Mouse (Mus musculus): Measurements from ENCODE around the gene Arhgap24. TPM values are rescaled to one million over a fixed set of nuclear protein-coding genes. Genes with fewer than 3 reads are reported as not detected.

Gene Arhgap24
- total RNA-seq, 2 experiments from 2014 or later = 6.3 to 7.0 TPM

DNA sequence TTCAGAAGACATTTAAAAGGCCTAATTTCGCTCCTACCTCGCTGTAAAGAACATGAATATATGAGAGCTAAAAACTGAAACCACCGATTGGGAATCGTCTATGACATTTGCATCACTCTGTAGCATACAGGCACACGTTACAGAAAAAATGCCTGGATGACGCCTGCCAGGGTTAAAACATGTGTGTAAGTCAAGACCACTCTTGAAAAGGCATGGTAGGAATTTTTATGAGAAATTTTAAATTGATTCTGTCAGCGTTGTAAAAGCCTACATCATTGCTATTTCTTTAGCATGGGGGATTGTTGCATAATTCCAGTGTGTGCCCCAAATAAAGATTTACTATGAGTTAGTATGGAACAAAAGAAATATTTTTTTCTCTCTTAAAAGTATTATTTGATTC is 286.6 kb downstream of the Arhgap24 start:
- intact Hi-C loops (cut with DNase I) = no loop called here
- DNase-seq (ENCODE audit: low spot score in 2 of 2) = no peak

DNA sequence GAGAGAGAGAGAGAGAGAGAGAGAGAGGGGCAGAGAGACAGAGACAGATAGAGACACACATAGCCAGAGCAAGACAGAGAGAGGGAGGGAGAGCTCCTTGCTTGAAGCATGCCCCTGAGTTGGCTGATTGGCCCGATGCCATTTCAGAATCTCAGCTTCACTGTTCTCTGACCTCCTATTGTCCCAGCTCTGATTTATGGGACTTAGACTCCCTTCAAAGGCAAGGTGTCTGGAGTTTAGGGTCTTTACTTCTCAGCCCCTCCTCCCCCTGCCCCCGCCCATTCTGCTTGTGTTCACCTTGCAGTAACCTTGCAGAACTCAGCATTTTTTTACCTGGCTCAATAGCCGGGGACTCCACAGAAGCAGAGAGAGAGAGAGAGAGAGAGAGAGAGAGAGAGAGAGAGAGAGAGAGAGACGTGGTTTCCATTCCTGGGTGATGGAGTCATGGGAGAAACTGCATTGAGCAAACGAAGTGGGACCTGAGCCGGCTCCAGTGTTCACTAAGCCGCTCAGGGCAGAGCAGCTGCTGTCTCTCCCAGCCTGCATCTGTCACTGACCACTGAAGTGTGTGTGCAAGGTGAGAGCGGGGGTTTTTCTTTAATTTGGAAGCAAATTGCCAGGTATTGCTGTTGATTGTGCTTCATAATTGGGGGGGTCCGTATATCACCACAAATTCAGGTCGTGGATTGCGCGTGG is 287.3 kb downstream of the Arhgap24 start:
- intact Hi-C loops (cut with DNase I) = no loop called here
- DNase-seq (ENCODE audit: low spot score in 2 of 2) = no peak

DNA sequence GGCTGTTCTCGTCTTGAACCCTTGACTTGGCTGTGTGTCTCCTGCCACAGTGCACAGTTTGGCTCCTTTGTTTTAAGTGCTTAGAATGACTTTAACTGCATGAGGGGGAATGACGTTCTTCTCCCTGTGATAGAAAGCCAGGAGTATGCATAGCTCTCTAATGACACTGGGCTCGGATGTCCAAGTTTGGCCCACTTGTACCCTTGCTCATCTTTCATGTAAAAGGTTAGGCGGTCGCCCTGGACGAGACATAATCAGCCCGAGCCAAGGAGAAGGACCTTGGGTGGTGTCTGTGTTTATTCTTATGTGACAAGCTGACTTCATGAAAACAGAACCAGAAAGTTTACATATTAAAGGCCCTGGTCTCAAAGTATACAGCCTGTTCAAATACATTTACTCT is 289.4 kb downstream of the Arhgap24 start:
- intact Hi-C loops (cut with DNase I) = no loop called here
- no peak for DNase-seq (ENCODE audit: low spot score in 2 of 2)

DNA sequence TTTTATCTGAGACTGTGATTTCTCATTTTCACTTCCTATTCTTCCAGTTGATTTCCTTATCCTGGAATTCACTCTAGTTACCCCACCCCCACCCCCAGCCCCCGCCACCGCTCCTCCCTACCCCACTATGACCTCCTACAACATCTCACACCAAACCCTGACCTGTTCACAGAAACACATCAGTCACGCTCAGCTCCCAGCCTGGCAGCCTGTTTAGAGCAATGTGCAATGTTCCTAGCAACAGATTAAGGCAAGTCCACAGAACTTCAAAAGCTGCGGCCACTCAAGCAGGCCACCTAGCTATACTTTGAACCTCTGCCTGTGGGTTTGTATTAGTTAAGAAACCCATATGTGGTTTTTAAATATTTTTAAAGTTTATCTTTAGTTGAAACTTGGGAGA is 293.3 kb downstream of the Arhgap24 start:
- no peak for DNase-seq (ENCODE audit: low spot score in 2 of 2)
- intact Hi-C loops (cut with DNase I) = no loop called here

DNA sequence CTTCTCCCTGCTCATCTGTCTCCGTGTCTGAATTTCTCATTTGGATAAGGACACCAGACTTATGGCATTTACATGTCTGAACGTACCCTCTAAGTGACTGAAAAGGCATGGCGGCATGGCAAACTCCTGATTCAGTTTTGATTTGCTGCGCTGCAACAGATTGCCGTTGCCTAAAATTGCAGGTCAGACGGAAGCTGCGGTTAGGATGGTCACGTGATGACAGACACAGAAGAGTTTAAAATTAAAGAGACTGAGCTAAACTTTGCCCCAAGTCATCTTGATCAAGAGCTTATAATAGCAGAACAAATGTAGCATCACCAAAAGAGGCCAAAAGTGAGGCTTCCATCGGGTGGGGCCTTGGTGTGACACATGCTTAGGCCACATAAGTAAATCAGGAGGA is 296.1 kb downstream of the Arhgap24 start:
- no peak for DNase-seq (ENCODE audit: low spot score in 2 of 2)
- intact Hi-C loops (cut with DNase I) = no loop called here

DNA sequence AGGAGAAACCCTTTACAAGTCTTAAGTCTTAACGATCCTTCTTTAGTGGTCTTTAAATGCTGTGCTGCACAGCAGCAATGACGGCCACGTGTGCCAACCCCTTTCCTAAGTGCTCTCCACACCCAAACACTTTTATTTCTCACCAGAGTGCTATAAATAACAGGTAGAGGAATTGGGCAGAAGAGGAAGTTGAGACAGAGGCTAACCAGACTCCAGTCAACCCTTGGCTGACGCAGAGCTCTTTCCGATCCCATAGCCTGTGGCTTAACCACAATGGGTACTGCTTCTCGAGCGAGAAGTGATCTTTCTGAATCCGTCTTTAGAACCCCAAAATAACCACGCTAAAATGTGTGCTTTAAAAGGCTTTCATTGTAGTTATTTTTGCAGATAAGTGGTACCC is 296.7 kb downstream of the Arhgap24 start:
- intact Hi-C loops (cut with DNase I) = no loop called here
- DNase-seq (ENCODE audit: low spot score in 2 of 2) = peak in 1 of 2 experiments; percentile 19

DNA sequence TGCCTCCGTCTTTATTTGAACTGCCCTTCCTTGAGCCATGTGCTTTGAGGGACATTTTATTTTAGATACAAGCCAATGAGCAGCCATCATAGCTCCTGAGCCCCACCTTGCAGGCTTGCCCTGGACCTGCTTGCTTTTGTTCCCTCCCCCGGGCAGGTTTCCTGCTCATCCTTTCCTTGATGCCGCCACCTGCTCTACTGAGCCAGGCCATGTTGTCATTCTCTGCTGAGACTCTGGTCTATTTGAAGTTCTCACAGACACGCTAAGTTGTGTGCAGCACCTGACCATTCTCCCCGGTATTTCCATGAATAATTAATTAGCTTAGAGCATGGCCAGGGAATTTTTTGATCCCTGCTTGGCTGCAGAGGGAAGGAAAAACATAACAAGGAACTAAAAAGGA is 297.1 kb downstream of the Arhgap24 start:
- intact Hi-C loops (cut with DNase I) = no loop called here
- DNase-seq (ENCODE audit: low spot score in 2 of 2) = no peak

DNA sequence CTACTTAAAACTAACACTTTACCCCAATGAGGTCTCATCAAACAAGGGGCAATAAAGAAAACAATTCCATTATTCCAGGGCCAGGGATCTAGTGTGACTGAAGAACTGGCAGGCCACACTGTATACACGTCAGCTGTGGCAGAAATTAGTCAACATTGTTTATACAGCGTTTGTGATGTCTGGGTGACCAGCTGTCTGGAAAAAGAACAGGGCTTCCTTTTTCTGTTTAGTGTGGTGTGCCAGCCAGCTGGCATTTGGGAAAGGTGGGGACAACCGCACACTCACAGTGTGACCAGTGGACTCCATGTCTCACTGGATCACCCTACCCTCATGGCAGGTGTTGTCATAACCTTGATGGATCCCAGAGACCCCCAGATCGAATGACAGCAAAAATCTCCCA is 302.4 kb downstream of the Arhgap24 start:
- intact Hi-C loops (cut with DNase I) = no loop called here
- DNase-seq (ENCODE audit: low spot score in 2 of 2) = peak in 1 of 2 experiments; percentile 23

DNA sequence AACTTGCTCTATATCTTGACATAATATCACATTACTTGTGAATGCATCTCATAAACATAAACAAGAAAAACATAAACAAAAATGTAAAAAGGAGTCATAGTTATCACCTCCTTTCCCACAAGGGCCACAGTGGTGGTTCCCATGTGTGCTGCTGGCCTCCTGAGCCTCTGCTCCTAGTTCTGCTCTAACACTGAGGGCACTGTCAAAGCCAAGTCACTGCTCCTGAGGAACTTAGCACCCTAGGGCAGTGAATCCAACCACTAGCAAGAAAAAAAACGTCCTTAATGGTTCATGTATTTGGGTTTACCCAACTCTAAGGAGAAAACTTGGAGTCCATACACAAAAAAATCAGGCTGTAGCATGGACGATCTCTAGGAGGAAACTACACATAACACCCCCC is 304.9 kb downstream of the Arhgap24 start:
- intact Hi-C loops (cut with DNase I) = no loop called here
- DNase-seq (ENCODE audit: low spot score in 2 of 2) = no peak

DNA sequence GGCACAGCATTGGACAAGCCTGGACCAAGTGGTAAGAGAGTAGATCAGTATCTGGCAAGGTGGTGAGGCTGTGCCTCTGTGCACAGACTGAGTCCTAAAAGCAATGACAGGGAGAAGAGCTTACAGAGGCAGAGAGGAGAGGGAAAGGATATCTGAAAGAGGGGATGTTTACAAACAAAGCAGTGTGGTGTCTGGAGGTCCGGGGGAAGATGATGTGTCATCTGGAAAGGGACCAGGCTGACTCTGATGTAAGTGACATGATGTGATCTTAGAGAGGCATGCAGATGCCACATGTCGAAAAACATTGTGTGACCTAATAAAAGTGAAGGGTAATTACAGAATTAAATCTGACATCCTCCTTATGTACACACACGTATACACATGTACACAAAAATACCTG is 307.2 kb downstream of the Arhgap24 start:
- intact Hi-C loops (cut with DNase I) = no loop called here
- no peak for DNase-seq (ENCODE audit: low spot score in 2 of 2)

DNA sequence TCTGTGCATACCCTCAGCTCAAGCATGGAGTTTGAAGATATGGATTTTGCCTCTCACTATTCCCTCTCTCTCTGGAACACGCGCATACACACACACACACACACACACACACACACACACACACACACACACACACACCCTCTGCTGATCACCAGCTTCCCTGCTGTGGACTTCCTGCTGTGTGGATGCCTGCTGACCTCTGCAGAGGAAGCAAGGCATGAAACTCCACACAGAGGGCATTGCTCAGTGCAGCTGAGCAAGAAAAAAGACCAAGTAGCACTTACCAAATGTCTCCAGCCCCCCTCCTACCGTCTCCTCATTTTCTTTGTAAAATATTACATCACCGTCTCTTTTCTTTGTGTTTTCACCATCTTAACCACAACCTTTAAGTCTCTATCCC is 310.1 kb downstream of the Arhgap24 start:
- no peak for DNase-seq (ENCODE audit: low spot score in 2 of 2)
- intact Hi-C loops (cut with DNase I) = no loop called here

DNA sequence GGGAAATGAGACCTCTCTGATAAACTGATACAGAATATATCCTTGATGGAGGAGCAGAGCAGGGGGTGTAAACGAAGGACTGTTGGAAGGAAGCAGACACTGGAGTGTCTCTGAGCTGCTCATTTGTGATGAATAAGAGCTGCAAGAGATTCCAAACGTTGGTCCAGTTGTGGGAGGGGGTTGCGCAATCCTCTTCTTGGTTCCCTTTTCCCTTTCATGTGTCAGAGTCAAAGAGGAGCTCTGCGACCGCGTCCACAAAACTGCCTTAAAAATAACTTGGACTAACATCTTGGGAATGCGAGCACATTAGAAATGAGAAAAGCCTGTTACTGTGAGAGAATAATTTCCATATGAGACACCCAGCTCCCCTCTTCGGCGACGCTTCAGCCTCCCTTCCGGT is 312.3 kb downstream of the Arhgap24 start:
- DNase-seq (ENCODE audit: low spot score in 2 of 2) = no peak
- intact Hi-C loops (cut with DNase I) = no loop called here

DNA sequence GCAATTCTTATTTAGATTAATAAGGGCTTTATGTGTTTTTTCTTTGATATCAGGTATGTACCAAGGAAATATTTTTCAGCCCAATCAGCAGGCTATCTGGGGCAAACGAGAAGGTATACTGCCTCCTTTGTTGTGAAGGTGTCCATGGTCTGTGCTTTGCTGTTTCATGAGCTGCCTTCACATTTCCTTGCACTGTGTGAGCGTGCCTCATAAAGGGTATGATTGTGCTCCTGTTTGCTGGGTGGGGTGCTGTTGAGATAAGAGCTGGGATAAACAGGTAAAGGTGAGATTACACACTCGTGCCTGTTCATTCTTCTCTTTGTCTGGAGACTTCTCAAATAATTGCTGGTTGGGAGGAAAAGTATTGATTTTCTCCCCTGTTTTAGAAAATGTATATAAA is 320.3 kb downstream of the Arhgap24 start:
- intact Hi-C loops (cut with DNase I) = no loop called here
- DNase-seq (ENCODE audit: low spot score in 2 of 2) = no peak

DNA sequence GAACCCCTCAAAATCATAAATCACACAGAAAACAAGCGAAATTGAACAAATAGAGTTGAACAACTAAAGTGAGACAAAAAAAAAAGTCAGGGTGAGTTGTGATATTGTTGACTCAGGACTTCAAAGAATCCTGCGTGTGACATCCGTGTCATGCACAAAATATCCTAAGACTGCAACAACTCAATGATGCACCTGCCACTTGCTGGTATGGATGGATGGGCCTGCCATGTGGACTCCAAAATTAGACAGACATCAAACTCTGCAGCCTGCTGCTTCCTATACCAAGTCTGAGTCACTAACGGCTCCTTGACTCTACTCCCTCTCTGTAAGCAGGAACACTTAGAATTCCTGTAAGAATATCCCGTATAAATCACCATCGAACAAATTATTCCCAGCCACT is 321.6 kb downstream of the Arhgap24 start:
- intact Hi-C loops (cut with DNase I) = no loop called here
- no peak for DNase-seq (ENCODE audit: low spot score in 2 of 2)

DNA sequence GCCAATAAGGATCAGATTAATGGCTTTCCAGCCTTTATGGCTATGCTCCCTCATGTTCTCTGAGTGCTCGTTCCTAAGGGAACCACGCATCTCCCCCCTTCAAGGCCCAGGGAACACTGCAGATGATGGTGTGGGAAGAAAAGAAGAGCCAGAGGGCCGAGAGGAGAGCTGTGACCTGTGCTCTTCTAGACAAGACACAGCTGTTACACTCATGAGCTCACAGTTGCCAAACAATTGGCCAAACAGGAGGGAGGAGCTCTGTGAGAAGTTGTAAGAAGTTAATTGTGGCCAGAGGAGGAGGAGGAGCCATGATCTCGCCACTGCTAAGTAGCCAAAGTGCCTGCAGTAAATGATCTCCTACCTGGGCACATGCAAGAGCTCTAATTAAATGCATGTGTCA is 322.5 kb downstream of the Arhgap24 start:
- DNase-seq (ENCODE audit: low spot score in 2 of 2) = no peak
- intact Hi-C loops (cut with DNase I) = no loop called here

DNA sequence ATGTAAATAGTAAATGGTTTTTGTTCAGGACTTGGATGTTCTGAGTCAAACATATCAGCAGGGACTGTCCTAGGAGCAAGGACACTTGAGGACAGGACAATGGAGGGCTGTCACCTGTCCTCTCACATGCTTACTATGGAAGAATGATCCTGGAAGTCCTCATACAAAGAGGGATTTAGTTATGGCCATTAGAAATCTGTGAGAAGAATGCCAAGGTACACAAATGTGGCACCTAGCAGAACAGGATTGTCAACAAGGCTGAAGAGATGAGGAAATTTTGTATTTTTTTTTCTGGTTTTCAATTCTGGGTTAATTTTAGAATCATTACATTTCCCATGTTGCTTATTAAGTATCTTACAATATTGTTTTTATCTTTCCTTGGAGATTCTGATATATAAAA is 326.3 kb downstream of the Arhgap24 start:
- no peak for DNase-seq (ENCODE audit: low spot score in 2 of 2)
- intact Hi-C loops (cut with DNase I) = no loop called here

DNA sequence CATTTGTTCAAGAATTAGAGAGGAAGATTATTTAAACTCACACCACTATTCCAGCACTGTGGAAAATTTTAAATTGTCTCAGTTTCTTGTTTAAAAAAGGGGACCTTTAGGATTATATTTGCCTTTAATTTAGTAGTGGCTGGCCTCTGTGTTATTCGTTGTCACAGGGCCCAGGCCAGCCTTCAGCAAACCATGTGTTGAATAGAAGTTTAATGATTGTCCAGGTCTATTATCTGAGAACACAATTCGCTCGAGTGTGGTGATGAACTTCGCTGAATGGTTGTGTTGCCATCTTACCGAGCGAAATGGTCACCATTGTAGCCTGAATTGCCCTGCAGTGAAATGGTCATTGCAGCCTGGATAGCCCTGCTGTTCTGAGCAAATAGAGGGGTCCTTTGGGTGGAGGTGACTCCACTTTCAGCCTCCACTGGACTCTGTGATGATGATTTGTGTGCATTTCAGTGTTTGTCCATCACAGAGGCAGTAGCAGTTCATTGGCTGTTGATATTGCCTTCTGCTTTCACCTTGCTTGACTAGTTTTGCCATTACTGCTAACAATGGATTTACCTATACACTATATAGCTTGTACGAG is 329.3 kb downstream of the Arhgap24 start:
- no peak for DNase-seq (ENCODE audit: low spot score in 2 of 2)
- intact Hi-C loops (cut with DNase I) = no loop called here

DNA sequence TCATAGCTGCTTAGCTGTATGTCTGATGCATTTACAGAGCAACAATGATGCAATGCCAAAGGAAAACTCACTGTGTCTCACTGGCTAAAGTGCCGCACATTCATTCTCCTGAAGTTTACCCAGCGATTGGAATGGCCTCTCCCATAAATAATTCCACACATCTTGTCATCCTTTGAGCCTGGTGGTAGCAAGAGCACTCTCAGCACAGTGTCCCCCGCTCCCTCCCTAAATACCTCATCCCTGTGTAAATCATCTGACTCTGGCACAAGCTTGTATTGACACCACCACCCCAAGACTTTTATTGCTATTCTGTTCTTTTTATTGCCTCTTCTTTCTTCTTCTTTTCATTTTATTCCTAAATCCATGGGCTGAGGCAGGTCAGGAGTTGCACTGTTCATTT is 332.1 kb downstream of the Arhgap24 start:
- DNase-seq (ENCODE audit: low spot score in 2 of 2) = no peak
- intact Hi-C loops (cut with DNase I) = no loop called here

DNA sequence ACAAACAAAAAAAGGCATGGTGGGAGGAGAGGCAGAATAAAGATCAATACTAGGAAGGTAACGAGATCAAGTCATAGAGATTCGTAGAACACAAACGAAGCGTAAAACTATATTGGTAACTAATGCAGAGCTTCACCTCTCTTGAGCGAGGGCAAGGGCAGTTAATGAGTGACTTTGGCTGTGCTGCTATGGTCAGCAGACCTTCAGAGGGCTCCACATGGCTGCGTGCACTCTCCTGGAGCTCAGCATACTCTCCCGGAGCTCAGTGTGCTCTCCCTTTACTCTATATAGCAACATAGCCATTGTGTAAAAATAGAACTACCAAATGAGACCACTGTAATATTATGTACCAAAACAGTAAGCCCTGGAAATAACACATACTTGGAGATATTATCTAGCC is 336.4 kb downstream of the Arhgap24 start:
- intact Hi-C loops (cut with DNase I) = no loop called here
- DNase-seq (ENCODE audit: low spot score in 2 of 2) = no peak

DNA sequence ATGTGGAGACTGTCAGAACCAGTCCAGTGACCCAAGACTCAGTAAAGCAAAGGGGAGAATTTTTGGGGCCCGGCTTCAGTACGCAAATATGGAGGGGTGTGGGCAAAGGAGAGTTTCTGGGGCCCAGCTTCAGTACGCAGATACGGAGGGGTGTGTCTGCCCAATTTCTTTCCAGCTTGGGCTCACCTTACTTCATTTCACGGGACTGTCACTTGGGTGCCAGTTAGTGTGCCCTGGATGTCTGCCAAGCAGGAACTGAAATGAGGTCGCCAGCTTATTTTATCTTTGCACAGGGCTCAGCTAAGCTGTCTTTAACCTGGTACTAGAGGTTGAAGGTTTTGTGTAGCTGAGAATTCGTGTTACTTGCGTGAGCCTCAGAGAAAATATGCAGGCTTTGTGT is 344.3 kb downstream of the Arhgap24 start:
- intact Hi-C loops (cut with DNase I) = no loop called here
- no peak for DNase-seq (ENCODE audit: low spot score in 2 of 2)

DNA sequence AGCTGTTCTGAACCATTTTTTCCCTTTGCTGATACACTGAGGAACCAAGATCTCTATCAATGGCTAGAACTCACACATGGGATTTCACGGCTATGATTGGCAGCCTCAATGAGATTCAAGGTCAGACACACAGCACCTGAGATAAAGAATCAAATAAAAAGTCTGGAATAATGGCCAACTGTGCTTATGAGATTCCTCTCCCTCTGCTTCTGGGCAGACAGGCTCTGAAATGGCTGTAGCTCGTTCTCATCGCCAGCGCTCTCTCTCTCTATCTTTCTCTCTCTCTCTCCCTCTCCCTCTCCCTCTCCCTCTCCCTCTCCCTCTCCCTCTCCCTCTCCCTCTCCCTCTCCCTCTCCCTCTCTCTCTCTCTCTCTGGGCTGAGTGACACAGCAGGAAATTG is 357.9 kb downstream of the Arhgap24 start:
- intact Hi-C loops (cut with DNase I) = no loop called here

More for the DNA sequence above, 357.9 kb downstream of the Arhgap24 start:
- no peak for DNase-seq (ENCODE audit: low spot score in 2 of 2)

Measured in left cerebral cortex, postnatal 25 days (tissue).